Mouse (Mus musculus) C2C12 (cell line): ENCODE results near the gene 9230112D13Rik.

Source experiments
- CEBPB ChIP-seq: IDR thresholded peaks from one replicate; pipeline ENCODE4 v1.6.1; 2011; ENCODE audit warnings: low read depth, mild to moderate bottlenecking, control low read depth, moderate library complexity
- CTCF ChIP-seq: IDR thresholded peaks from one replicate; pipeline ENCODE4 v1.5.1; 2011; ENCODE audit not compliant: control insufficient read depth, insufficient read depth, insufficient read length
- FOSL1 ChIP-seq: IDR thresholded peaks from one replicate; pipeline ENCODE4 v1.8.0; 2011; ENCODE audit warnings: mild to moderate bottlenecking, low read length; ENCODE audit not compliant: poor library complexity, insufficient read depth, severe bottlenecking
- MAX ChIP-seq: IDR thresholded peaks from one replicate; pipeline ENCODE4 v1.6.1; 2011; ENCODE audit warnings: mild to moderate bottlenecking, control low read depth
- MYOD1 ChIP-seq: IDR thresholded peaks from one replicate; pipeline ENCODE4 v1.6.1; 2011; ENCODE audit warnings: low read depth; ENCODE audit not compliant: control insufficient read depth, insufficient read length
- MYOG ChIP-seq: IDR thresholded peaks from one replicate; pipeline ENCODE4 v1.6.1; 2011; ENCODE audit not compliant: control insufficient read depth, insufficient read length; ENCODE audit errors: extremely low read depth
- USF1 ChIP-seq: IDR thresholded peaks from one replicate; pipeline ENCODE4 v1.6.1; 2011; ENCODE audit warnings: low read depth, mild to moderate bottlenecking, control low read depth, moderate library complexity

DNA sequence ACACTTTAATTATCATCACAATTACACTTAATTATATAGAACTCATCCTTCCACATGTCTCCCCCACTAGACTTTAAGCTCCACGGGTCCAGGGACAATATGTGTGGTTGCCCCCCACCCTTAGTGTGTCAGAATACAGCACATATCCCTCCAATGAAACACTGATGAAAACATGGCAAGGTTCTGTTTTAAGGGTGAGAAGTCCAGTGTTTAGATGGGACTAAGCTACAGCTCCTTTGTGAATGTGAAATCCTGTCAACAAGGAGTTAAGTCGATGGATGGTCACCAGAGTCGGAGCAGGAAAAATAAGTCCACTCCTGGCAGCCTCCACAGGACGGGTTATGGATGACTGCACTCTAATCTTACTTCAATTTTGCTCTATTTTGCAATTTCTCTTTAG is 22.3 kb downstream of the 9230112D13Rik start:
- TF ChIP-seq CTCF (no peak), MAX (no peak), FOSL1 (no peak), USF1 (no peak), MYOD1 (no peak), CEBPB (no peak), MYOG (no peak)
